8 mouse cellular contexts compared by ENCODE assay signal in the genomic region with DNA sequence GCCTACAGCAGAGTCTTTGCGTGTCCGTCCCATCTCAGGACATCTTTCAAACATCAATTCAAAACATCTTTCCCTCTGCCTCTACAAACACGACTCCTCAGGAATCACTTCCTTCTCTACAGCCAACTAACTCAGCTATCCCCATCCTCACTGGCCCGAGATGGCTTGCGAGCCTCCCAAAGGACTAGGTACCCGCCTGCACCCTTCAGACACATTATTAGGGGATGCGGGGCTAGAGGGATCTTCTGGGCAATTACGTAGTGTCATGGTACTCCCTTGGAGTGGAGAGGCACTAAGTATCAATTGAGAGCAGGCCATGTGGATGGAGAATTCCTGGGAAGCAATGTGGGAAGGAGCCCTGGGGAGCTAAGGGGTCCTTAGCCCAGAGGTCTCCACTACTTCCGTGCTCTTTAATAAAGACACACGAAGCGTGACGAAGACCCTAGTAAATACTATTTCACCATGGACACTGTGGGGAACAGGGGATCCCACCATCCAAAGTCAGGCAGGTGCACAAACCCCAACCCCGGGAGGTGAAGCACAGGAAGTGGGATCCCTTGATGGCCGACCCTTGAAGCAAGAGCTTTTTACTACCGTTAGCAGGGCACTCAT. TPM values are rescaled to one million over a fixed set of nuclear protein-coding genes. Genes with fewer than 3 reads are reported as not detected.
DNase-seq lines count a peak whose midpoint lies in the region; ATAC-seq and TF ChIP-seq lines count a peak whose summit lies in the region.

No protein-coding gene starts in this region.

- peaks cover 7% of the 10 kb centered on the region; the same call in 1 of the 2 replicates for H3K27me3 ChIP-seq in heart, embryonic 12.5 days (replicated peaks)
- H3K27me3 ChIP-seq in CH12.LX (replicated peaks) = no peaks in the 10 kb centered on the region
- H3K27me3 ChIP-seq in forebrain, embryonic 14.5 days (replicated peaks; ENCODE audit: control insufficient read depth, insufficient read depth, low read length) = no peaks in the 10 kb centered on the region
- no peaks in the 10 kb centered on the region for H3K27me3 ChIP-seq in liver, embryonic 16.5 days (ENCODE audit: control insufficient read depth, insufficient read depth, low read depth, low read length)

- peaks cover 7% of the 10 kb centered on the region for H3K4me1 ChIP-seq in heart, embryonic 12.5 days (replicated peaks)
- peaks cover 12 to 49% of the 10 kb centered on the region in 2 experiments for H3K4me1 ChIP-seq in CH12.LX (ENCODE audit: control insufficient read depth in 1 of 2, insufficient read depth in 2 of 2)
- H3K4me1 ChIP-seq in forebrain, embryonic 14.5 days (ENCODE audit: control insufficient read depth, insufficient read depth, low read length) = peaks cover 12% of the 10 kb centered on the region
- H3K4me1 ChIP-seq in liver, embryonic 16.5 days (ENCODE audit: control insufficient read depth, low read depth, low read length) = peaks cover 33% of the 10 kb centered on the region

- H3K9ac ChIP-seq in heart, embryonic 12.5 days = peak overlapping the region; percentile 78
- peak overlapping the region; percentile 64 for H3K9ac ChIP-seq in CH12.LX (ENCODE audit: insufficient read depth, low read depth)
- H3K9ac ChIP-seq in forebrain, embryonic 14.5 days (ENCODE audit: low read length) = peak overlapping the region; percentile 86
- H3K9ac ChIP-seq in liver, embryonic 16.5 days (ENCODE audit: low read depth, low read length) = peak overlapping the region; percentile 79

- in situ Hi-C loops in CH12.LX (cut with MboI; ENCODE audit: low pct_ligation_motif_present, low pct_unique_long_range_greater_than_20kb, low sequenced_read_pairs) = no loop called here

- dilution Hi-C loops in CH12.LX (cut with MboI; ENCODE audit: extremely low pct_ligation_motif_present, extremely low pct_unique_long_range_greater_than_20kb, low sequenced_read_pairs) = no loop called here

- TF ChIP-seq RAD21 in CH12.LX (IDR thresholded peaks at IDR 0.05; ENCODE audit: low read depth, low read length) = no peak

- 41% methylated on average over 15 of the region's 15 CpGs for WGBS in heart, embryonic 12.5 days
- 29% methylated on average over 15 of the region's 15 CpGs for WGBS in forebrain, embryonic 14.5 days
- 34% methylated on average over 15 of the region's 15 CpGs for WGBS in liver, embryonic 16.5 days (ENCODE audit: insufficient replicate concordance)

- TF ChIP-seq CTCF in CH12.LX (conservative IDR thresholded peaks at IDR 0.05 in 1 of 2, IDR thresholded peaks at IDR 0.05 in 1 of 2; ENCODE audit: low read depth in 2 of 2, low read length in 2 of 2) = no peak

- TF ChIP-seq POLR2A in CH12.LX (IDR thresholded peaks at IDR 0.05; ENCODE audit: low read depth, low read length) = no peak

- H3K27ac ChIP-seq in heart, embryonic 12.5 days (ENCODE audit: poor library complexity, severe bottlenecking) = no peak overlapping the region
- no peak overlapping the region for H3K27ac ChIP-seq in CH12.LX (ENCODE audit: insufficient read depth, low read depth)
- H3K27ac ChIP-seq in forebrain, embryonic 14.5 days (ENCODE audit: low read depth, low read length) = peak overlapping the region; percentile 75
- peak overlapping the region; percentile 75; the same call in 1 of the 2 replicates for H3K27ac ChIP-seq in liver, embryonic 16.5 days (ENCODE audit: low read length)

- no peak for ATAC-seq in heart, embryonic 12.5 days (ENCODE audit: insufficient number of reproducible peaks, low FRiP score)
- ATAC-seq in forebrain, embryonic 14.5 days = no peak; the same call in none of the 2 replicates
- ATAC-seq in liver, embryonic 16.5 days (ENCODE audit: low read depth) = no peak

- H3K4me3 ChIP-seq in heart, embryonic 12.5 days = peak overlapping the region; percentile 74
- peak overlapping the region; percentile 71 to 84 (median 81) for H3K4me3 ChIP-seq in CH12.LX (replicated peaks in 1 of 3; ENCODE audit: low read depth in 2 of 3, low read length in 2 of 3, poor library complexity in 1 of 3)
- peak overlapping the region; percentile 66 for H3K4me3 ChIP-seq in forebrain, embryonic 14.5 days (ENCODE audit: low read depth, low read length)
- peak overlapping the region; percentile 80 for H3K4me3 ChIP-seq in liver, embryonic 16.5 days (ENCODE audit: low read depth, low read length)

- H3K79me2 ChIP-seq in CH12.LX (replicated peaks; ENCODE audit: control insufficient read depth, extremely low read depth, insufficient read depth, poor library complexity, severe bottlenecking) = 0 out of 2 replicates have a peak, but pooled peaks cover 2% of the 10 kb centered on the region

- H3K36me3 ChIP-seq in heart, embryonic 12.5 days = no peaks in the 10 kb centered on the region
- H3K36me3 ChIP-seq in CH12.LX (replicated peaks in 1 of 2; ENCODE audit: control insufficient read depth in 1 of 2, insufficient read depth in 1 of 2, low read length in 1 of 2) = peaks cover 0 to 17% of the 10 kb centered on the region in 2 experiments
- H3K36me3 ChIP-seq in forebrain, embryonic 14.5 days (ENCODE audit: control insufficient read depth, insufficient read depth, low read length) = no peaks in the 10 kb centered on the region
- H3K36me3 ChIP-seq in liver, embryonic 16.5 days (ENCODE audit: control insufficient read depth, insufficient read depth) = no peaks in the 10 kb centered on the region

- no peak for DNase-seq in heart, adult 18-20 months
- DNase-seq in CH12.LX (ENCODE audit: extremely low read depth) = no peak
- no peak for DNase-seq in forebrain, embryonic 14.5 days (ENCODE audit: low spot score)
- no peak for DNase-seq in gastrocnemius, postnatal 25 days
- DNase-seq in ovary, adult 18-20 months (ENCODE audit: low spot score) = no peak
- no peak for DNase-seq in urinary bladder, postnatal 10 days (ENCODE audit: low spot score)

- peak overlapping the region; percentile 78 for H3K4me2 ChIP-seq in heart, embryonic 12.5 days
- peak overlapping the region; percentile 97 for H3K4me2 ChIP-seq in CH12.LX (ENCODE audit: insufficient read depth, low read depth, poor library complexity, severe bottlenecking)
- H3K4me2 ChIP-seq in forebrain, embryonic 14.5 days (ENCODE audit: low read length) = peak overlapping the region; percentile 88
- peak overlapping the region; percentile 88 for H3K4me2 ChIP-seq in liver, embryonic 16.5 days (ENCODE audit: low read depth, low read length)

- no peak for TF ChIP-seq EP300 in CH12.LX (IDR thresholded peaks at IDR 0.05; ENCODE audit: low read length)

- H3K9me3 ChIP-seq in heart, embryonic 12.5 days (replicated peaks) = no peaks in the 10 kb centered on the region
- no peaks in the 10 kb centered on the region for H3K9me3 ChIP-seq in CH12.LX (replicated peaks; ENCODE audit: low read length)
- no peaks in the 10 kb centered on the region for H3K9me3 ChIP-seq in forebrain, embryonic 14.5 days (replicated peaks; ENCODE audit: control insufficient read depth, low read length)
- no peaks in the 10 kb centered on the region for H3K9me3 ChIP-seq in liver, embryonic 16.5 days (replicated peaks; ENCODE audit: control insufficient read depth, low read length)

RNA-seq across cellular contexts. Expression of a gene that starts 0.7 kb away (rescaled TPM):
- polyA plus RNA-seq in heart, embryonic 12.5 days (2016; fragmentation: Nextera tagmentation; extraction: Ambion mirVana) = 97.7 and 116 TPM in 2 replicates
- total RNA-seq in heart, adult 18-20 months (2021) = 10 to 100 TPM; 91.4 to 92.1 TPM
- total RNA-seq in CH12.LX (2012; rRNA removed) (95.1 and 102 TPM in 2 replicates), CH12.LX (2014; rRNA removed) (117 and 120 TPM in 2 replicates)
- polyA plus RNA-seq in CH12.LX (2012; ENCODE audit: insufficient read length, low read depth) = 94.4 and 123 TPM in 2 replicates
- 402 and 405 TPM in 2 replicates for polyA plus RNA-seq in forebrain, embryonic 14.5 days (2014; fragmentation: Nextera tagmentation; extraction: Ambion mirVana)
- 67.3 and 67.6 TPM in 2 replicates for polyA plus RNA-seq in liver, embryonic 16.5 days (2015; fragmentation: Nextera tagmentation; extraction: Ambion mirVana)
- total RNA-seq in gastrocnemius, postnatal 25 days (2021) = 10 to 100 TPM; 56.1 to 56.5 TPM

RNA-seq across cellular contexts. Expression of a gene that starts 3.1 kb away (rescaled TPM):
- 4.3 and 4.4 TPM in 2 replicates for polyA plus RNA-seq in heart, embryonic 12.5 days (2016; fragmentation: Nextera tagmentation; extraction: Ambion mirVana)
- 1 to 10 TPM; 3.7 to 4.0 TPM for total RNA-seq in heart, adult 18-20 months (2021)
- total RNA-seq in CH12.LX (2012; rRNA removed) (4.9 and 7.6 TPM in 2 replicates), CH12.LX (2014; rRNA removed) (2.8 and 3.1 TPM in 2 replicates)
- polyA plus RNA-seq in CH12.LX (2012; ENCODE audit: insufficient read length, low read depth) = 13.2 and 15.9 TPM in 2 replicates
- polyA plus RNA-seq in forebrain, embryonic 14.5 days (2014; fragmentation: Nextera tagmentation; extraction: Ambion mirVana) = 7.2 TPM in 2 replicates
- 11.2 and 13.8 TPM in 2 replicates for polyA plus RNA-seq in liver, embryonic 16.5 days (2015; fragmentation: Nextera tagmentation; extraction: Ambion mirVana)
- total RNA-seq in gastrocnemius, postnatal 25 days (2021) = 1 to 10 TPM; 1.0 to 1.2 TPM

RNA-seq across cellular contexts. Expression of a gene that starts 9.8 kb away (rescaled TPM):
- polyA plus RNA-seq in heart, embryonic 12.5 days (2016; fragmentation: Nextera tagmentation; extraction: Ambion mirVana) = 9.9 and 10.0 TPM in 2 replicates
- 1 to 10 TPM; 6.5 to 6.9 TPM for total RNA-seq in heart, adult 18-20 months (2021)
- total RNA-seq in CH12.LX (2012; rRNA removed) (9.9 and 10.4 TPM in 2 replicates), CH12.LX (2014; rRNA removed) (6.8 and 9.4 TPM in 2 replicates)
- 7.3 and 7.6 TPM in 2 replicates for polyA plus RNA-seq in CH12.LX (2012; ENCODE audit: insufficient read length, low read depth)
- polyA plus RNA-seq in forebrain, embryonic 14.5 days (2014; fragmentation: Nextera tagmentation; extraction: Ambion mirVana) = 42.6 and 43.1 TPM in 2 replicates
- polyA plus RNA-seq in liver, embryonic 16.5 days (2015; fragmentation: Nextera tagmentation; extraction: Ambion mirVana) = 11.1 and 11.6 TPM in 2 replicates
- total RNA-seq in gastrocnemius, postnatal 25 days (2021) = 1 to 10 TPM; 2.9 TPM

RNA-seq across cellular contexts. Expression of a gene that starts 10.9 kb away (rescaled TPM):
- polyA plus RNA-seq in heart, embryonic 12.5 days (2016; fragmentation: Nextera tagmentation; extraction: Ambion mirVana) = 12.0 and 13.4 TPM in 2 replicates
- under 1 TPM; 0.51 to 0.60 TPM for total RNA-seq in heart, adult 18-20 months (2021)
- total RNA-seq in CH12.LX (2012; rRNA removed) (1.3 and 2.2 TPM in 2 replicates), CH12.LX (2014; rRNA removed) (0.39 and 0.70 TPM in 2 replicates)
- 20.1 and 20.6 TPM in 2 replicates for polyA plus RNA-seq in CH12.LX (2012; ENCODE audit: insufficient read length, low read depth)
- polyA plus RNA-seq in forebrain, embryonic 14.5 days (2014; fragmentation: Nextera tagmentation; extraction: Ambion mirVana) = 68.7 and 83.0 TPM in 2 replicates
- polyA plus RNA-seq in liver, embryonic 16.5 days (2015; fragmentation: Nextera tagmentation; extraction: Ambion mirVana) = 3.3 TPM in 2 replicates
- total RNA-seq in gastrocnemius, postnatal 25 days (2021) = under 1 TPM; 0.28 to 0.54 TPM

RNA-seq across cellular contexts. Expression of a gene that starts 12.3 kb away (rescaled TPM):
- polyA plus RNA-seq in heart, embryonic 12.5 days (2016; fragmentation: Nextera tagmentation; extraction: Ambion mirVana) = 0.36 and 1.2 TPM in 2 replicates
- total RNA-seq in heart, adult 18-20 months (2021) = under 1 TPM; 0.69 TPM
- total RNA-seq in CH12.LX (2012; rRNA removed) (1.3 and 1.4 TPM in 2 replicates), CH12.LX (2014; rRNA removed) (1.5 and 1.6 TPM in 2 replicates)
- 1.1 and 1.4 TPM in 2 replicates for polyA plus RNA-seq in CH12.LX (2012; ENCODE audit: insufficient read length, low read depth)
- polyA plus RNA-seq in forebrain, embryonic 14.5 days (2014; fragmentation: Nextera tagmentation; extraction: Ambion mirVana) = 1.8 and 2.2 TPM in 2 replicates
- 0.36 and 0.40 TPM in 2 replicates for polyA plus RNA-seq in liver, embryonic 16.5 days (2015; fragmentation: Nextera tagmentation; extraction: Ambion mirVana)
- total RNA-seq in gastrocnemius, postnatal 25 days (2021) = under 1 TPM; 0.33 to 0.38 TPM

Comparison
In these comparisons a context has a peak if more than half of its experiments do, and no peak if none do; other contexts are left out.
1. H3K27ac ChIP-seq: peak in forebrain, embryonic 14.5 days (single experiment) and liver, embryonic 16.5 days (single experiment); none in heart, embryonic 12.5 days (single experiment) and CH12.LX (single experiment).
2. Peak in every context shown above with its lines, with median percentiles within 50 percentile points of each other: H3K4me2 ChIP-seq, H3K4me3 ChIP-seq and H3K9ac ChIP-seq.